ENCODE assay signal across 8 mouse cellular contexts in the genomic region with DNA sequence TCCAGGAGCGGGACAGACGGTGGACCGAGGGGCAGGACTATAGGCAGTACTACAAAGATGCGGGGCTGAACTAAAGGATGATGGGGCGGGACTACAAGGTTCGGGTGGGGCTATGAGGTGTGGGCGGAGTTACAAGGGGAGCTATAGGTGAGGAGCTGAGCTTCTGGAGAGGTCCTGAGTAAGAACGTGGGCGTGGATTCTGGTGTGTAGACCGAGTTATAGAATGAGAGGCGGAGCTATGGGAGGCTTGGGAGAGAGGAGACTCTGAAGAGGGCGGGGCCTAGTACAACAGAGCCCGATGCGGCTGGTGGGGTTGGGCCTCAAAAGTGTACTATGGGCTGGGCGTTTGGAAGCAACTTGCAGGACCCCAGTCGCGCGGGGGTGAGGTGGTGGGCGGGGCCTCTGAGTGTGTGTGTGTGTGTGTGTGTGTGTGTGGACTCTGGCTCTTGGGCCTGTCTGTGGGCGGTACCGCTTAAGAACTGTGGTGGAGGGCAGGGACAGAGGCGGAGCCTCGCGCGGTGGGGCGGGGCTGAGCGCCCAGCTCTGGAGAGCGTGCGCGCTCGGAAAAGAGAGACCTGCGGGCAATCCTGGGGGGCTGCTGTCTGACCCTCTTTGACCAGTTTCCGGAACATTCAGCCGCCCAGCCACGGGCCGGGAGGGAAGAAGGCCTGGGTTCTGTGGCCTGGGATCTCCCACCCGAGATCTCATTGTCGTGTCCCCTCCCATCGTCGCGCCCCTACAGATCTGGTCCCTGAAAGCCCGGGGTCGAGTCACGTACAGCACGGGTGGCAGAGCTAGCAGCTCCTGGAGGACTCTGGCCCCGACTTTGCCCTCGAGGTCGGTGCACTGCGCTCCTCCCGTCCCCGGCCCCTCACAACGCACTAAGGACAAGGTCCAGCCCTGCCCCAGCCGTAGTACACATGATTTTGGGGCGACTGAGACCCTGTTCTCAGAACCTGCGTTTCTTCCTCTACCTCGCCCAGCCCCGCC. TPM values are rescaled to one million over a fixed set of nuclear protein-coding genes. Genes with fewer than 3 reads are reported as not detected.
A peak's percentile ranks its signal among the peaks of the same experiment; 100 is the strongest.
DNase-seq lines count a peak whose midpoint lies in the region; ATAC-seq and TF ChIP-seq lines count a peak whose summit lies in the region.

No protein-coding gene starts in this region.

- peak overlapping the region; percentile 59 for H3K4me3 ChIP-seq in embryonic facial prominence, embryonic 14.5 days (ENCODE audit: low read depth, low read length)
- H3K4me3 ChIP-seq in limb, embryonic 14.5 days (replicated peaks; ENCODE audit: low read length) = peak overlapping the region; percentile 54
- peak overlapping the region; percentile 54 for H3K4me3 ChIP-seq in midbrain, postnatal 0 days (ENCODE audit: low read depth, low read length)

- no peak for TF ChIP-seq CTCF in midbrain, postnatal 0 days (IDR thresholded peaks at IDR 0.05)

- peak overlapping the region; percentile 80 for H3K4me2 ChIP-seq in embryonic facial prominence, embryonic 14.5 days (ENCODE audit: low read depth, low read length)
- H3K4me2 ChIP-seq in limb, embryonic 14.5 days (replicated peaks; ENCODE audit: low read depth, low read length, severe bottlenecking) = peak overlapping the region; percentile 93
- peak overlapping the region; percentile 90 for H3K4me2 ChIP-seq in midbrain, postnatal 0 days (ENCODE audit: low read depth, low read length, poor library complexity, severe bottlenecking)

- peak; percentile 93 for DNase-seq in 416B (ENCODE audit: low read depth)
- DNase-seq in adrenal gland, postnatal 4 days (ENCODE audit: low spot score in 2 of 2) = peak; percentile 63 to 82
- DNase-seq in embryonic facial prominence, embryonic 14.5 days (ENCODE audit: low spot score) = peak; percentile 98
- DNase-seq in heart, adult 8-10 months (ENCODE audit: low spot score) = peak; percentile 81
- DNase-seq in kidney, adult 9 months = peak; percentile 96
- peak; percentile 96 for DNase-seq in limb, embryonic 14.5 days (ENCODE audit: low spot score)
- DNase-seq in midbrain, postnatal 0 days (ENCODE audit: low spot score) = peak; percentile 93
- peak; percentile 86 to 87 for DNase-seq in spleen, postnatal 36 days (ENCODE audit: low spot score in 2 of 2)

- H3K9ac ChIP-seq in embryonic facial prominence, embryonic 14.5 days (ENCODE audit: low read depth, low read length) = peak overlapping the region; percentile 65
- peak overlapping the region; percentile 45 for H3K9ac ChIP-seq in limb, embryonic 14.5 days (ENCODE audit: low read depth, low read length, severe bottlenecking)
- peak overlapping the region; percentile 64 for H3K9ac ChIP-seq in midbrain, postnatal 0 days (replicated peaks; ENCODE audit: low read length, poor library complexity, severe bottlenecking)

- ATAC-seq in embryonic facial prominence, embryonic 14.5 days (ENCODE audit: low read depth) = peak; percentile 88
- ATAC-seq in limb, embryonic 14.5 days (ENCODE audit: low FRiP score, low read depth) = peak; percentile 89
- peak; percentile 77 for ATAC-seq in midbrain, postnatal 0 days (ENCODE audit: low FRiP score)

- H3K27ac ChIP-seq in embryonic facial prominence, embryonic 14.5 days (replicated peaks; ENCODE audit: low read depth, low read length) = no peak overlapping the region
- no peak overlapping the region for H3K27ac ChIP-seq in limb, embryonic 14.5 days (replicated peaks; ENCODE audit: low read depth, low read length)
- H3K27ac ChIP-seq in midbrain, postnatal 0 days (ENCODE audit: low read depth, low read length) = 0 out of 2 replicates have a peak overlapping the region, but pooled peaks have one; percentile 19

- H3K4me1 ChIP-seq in embryonic facial prominence, embryonic 14.5 days (ENCODE audit: control insufficient read depth, insufficient read depth, low read length) = peaks cover 13% of the 10 kb centered on the region
- peaks cover 10% of the 10 kb centered on the region for H3K4me1 ChIP-seq in limb, embryonic 14.5 days (ENCODE audit: control insufficient read depth, insufficient read depth, low read length)
- peaks cover 3% of the 10 kb centered on the region for H3K4me1 ChIP-seq in midbrain, postnatal 0 days (ENCODE audit: insufficient read depth, low read length)

- peaks cover 30% of the 10 kb centered on the region for H3K27me3 ChIP-seq in embryonic facial prominence, embryonic 14.5 days (replicated peaks; ENCODE audit: control insufficient read depth, insufficient read depth, low read length)
- H3K27me3 ChIP-seq in limb, embryonic 14.5 days (ENCODE audit: control insufficient read depth, insufficient read depth, low read length) = peaks cover 21% of the 10 kb centered on the region
- 0 out of 2 replicates have a peak, but pooled peaks cover 5% of the 10 kb centered on the region for H3K27me3 ChIP-seq in midbrain, postnatal 0 days (ENCODE audit: insufficient read depth, low read length)

- no peaks in the 10 kb centered on the region for H3K36me3 ChIP-seq in embryonic facial prominence, embryonic 14.5 days (ENCODE audit: control insufficient read depth, insufficient read depth, low read length)
- no peaks in the 10 kb centered on the region for H3K36me3 ChIP-seq in limb, embryonic 14.5 days (ENCODE audit: control insufficient read depth, insufficient read depth, low read length)
- no peaks in the 10 kb centered on the region for H3K36me3 ChIP-seq in midbrain, postnatal 0 days (ENCODE audit: insufficient read depth, low read length)

- no peaks in the 10 kb centered on the region for H3K9me3 ChIP-seq in embryonic facial prominence, embryonic 14.5 days (ENCODE audit: control insufficient read depth, low read length)
- H3K9me3 ChIP-seq in limb, embryonic 14.5 days (ENCODE audit: control insufficient read depth, low read length) = no peaks in the 10 kb centered on the region
- H3K9me3 ChIP-seq in midbrain, postnatal 0 days (ENCODE audit: low read length) = no peaks in the 10 kb centered on the region

- no peak for TF ChIP-seq POLR2A in limb, embryonic 14.5 days (IDR thresholded peaks at IDR 0.05; ENCODE audit: borderline replicate concordance, extremely low read depth, insufficient read depth, insufficient read length)

- under 1% methylated on average over 26 of the region's 57 CpGs for whole genome bisulfite sequencing in embryonic facial prominence, embryonic 14.5 days
- 1% methylated on average over 54 of the region's 57 CpGs for WGBS in limb, embryonic 14.5 days
- WGBS in midbrain, postnatal 0 days = under 1% methylated on average over 54 of the region's 57 CpGs

RNA-seq across cellular contexts. Expression of a gene that starts 7.5 kb away (rescaled TPM):
- total RNA-seq in adrenal gland, postnatal 4 days (2021) = 10 to 100 TPM; 34.5 to 40.9 TPM
- polyA plus RNA-seq in embryonic facial prominence, embryonic 14.5 days (2014; fragmentation: Nextera tagmentation; extraction: Ambion mirVana) = 13.5 and 14.9 TPM in 2 replicates
- total RNA-seq in heart, adult 8-10 months (2022) = 1 to 10 TPM; 6.5 to 8.4 (median 7.1) TPM
- polyA plus RNA-seq in limb, embryonic 14.5 days (2012; rRNA removed) = 37.2 and 57.8 TPM in 2 replicates
- polyA plus RNA-seq in limb, embryonic 14.5 days (2014; fragmentation: Nextera tagmentation; extraction: Ambion mirVana) = 14.4 and 16.2 TPM in 2 replicates
- 33.2 and 34.1 TPM in 2 replicates for total RNA-seq in midbrain, postnatal 0 days (2014; rRNA removed)
- polyA plus RNA-seq in midbrain, postnatal 0 days (2015; fragmentation: Nextera tagmentation; extraction: Ambion mirVana) = 20.2 and 24.0 TPM in 2 replicates

RNA-seq across cellular contexts. Expression of a gene that starts 10.9 kb away (rescaled TPM):
- total RNA-seq in adrenal gland, postnatal 4 days (2021) = under 1 TPM; 0.22 to 0.37 TPM
- polyA plus RNA-seq in embryonic facial prominence, embryonic 14.5 days (2014; fragmentation: Nextera tagmentation; extraction: Ambion mirVana) = 0.07 and 0.19 TPM in 2 replicates
- under 1 TPM in 2 of 4 experiments, not detected in 2; 0.16 to 0.49 TPM for total RNA-seq in heart, adult 8-10 months (2022)
- 0.04 and 0.13 TPM in 2 replicates for polyA plus RNA-seq in limb, embryonic 14.5 days (2012; rRNA removed)
- polyA plus RNA-seq in limb, embryonic 14.5 days (2014; fragmentation: Nextera tagmentation; extraction: Ambion mirVana) = 0.21 TPM in 1 of 2 replicates, not detected in the other
- not detected in 2 replicates for total RNA-seq in midbrain, postnatal 0 days (2014; rRNA removed)
- not detected in 2 replicates for polyA plus RNA-seq in midbrain, postnatal 0 days (2015; fragmentation: Nextera tagmentation; extraction: Ambion mirVana)

RNA-seq across cellular contexts. Expression of a gene that starts 20.9 kb away (rescaled TPM):
- total RNA-seq in adrenal gland, postnatal 4 days (2021) = 10 to 100 TPM; 72.0 to 78.8 TPM
- 61.5 and 70.3 TPM in 2 replicates for polyA plus RNA-seq in embryonic facial prominence, embryonic 14.5 days (2014; fragmentation: Nextera tagmentation; extraction: Ambion mirVana)
- 10 to 100 TPM; 19.3 to 24.1 (median 22.2) TPM for total RNA-seq in heart, adult 8-10 months (2022)
- 111 and 137 TPM in 2 replicates for polyA plus RNA-seq in limb, embryonic 14.5 days (2012; rRNA removed)
- 73.5 and 74.7 TPM in 2 replicates for polyA plus RNA-seq in limb, embryonic 14.5 days (2014; fragmentation: Nextera tagmentation; extraction: Ambion mirVana)
- 141 and 159 TPM in 2 replicates for total RNA-seq in midbrain, postnatal 0 days (2014; rRNA removed)
- polyA plus RNA-seq in midbrain, postnatal 0 days (2015; fragmentation: Nextera tagmentation; extraction: Ambion mirVana) = 102 and 113 TPM in 2 replicates

RNA-seq across cellular contexts. Expression of a gene that starts 36.6 kb away (rescaled TPM):
- total RNA-seq in adrenal gland, postnatal 4 days (2021) = 100 to 1,000 TPM in 1 of 2 experiments, 10 to 100 TPM in 1; 93.1 to 109 TPM
- 34.2 and 36.5 TPM in 2 replicates for polyA plus RNA-seq in embryonic facial prominence, embryonic 14.5 days (2014; fragmentation: Nextera tagmentation; extraction: Ambion mirVana)
- total RNA-seq in heart, adult 8-10 months (2022) = 10 to 100 TPM; 23.2 to 32.5 (median 27.7) TPM
- polyA plus RNA-seq in limb, embryonic 14.5 days (2012; rRNA removed) = 27.7 and 41.6 TPM in 2 replicates
- 36.0 and 40.3 TPM in 2 replicates for polyA plus RNA-seq in limb, embryonic 14.5 days (2014; fragmentation: Nextera tagmentation; extraction: Ambion mirVana)
- 27.8 and 29.2 TPM in 2 replicates for total RNA-seq in midbrain, postnatal 0 days (2014; rRNA removed)
- 43.7 and 45.8 TPM in 2 replicates for polyA plus RNA-seq in midbrain, postnatal 0 days (2015; fragmentation: Nextera tagmentation; extraction: Ambion mirVana)

RNA-seq across cellular contexts. Expression of a gene that starts 42.1 kb away (rescaled TPM):
- 10 to 100 TPM; 14.6 to 15.7 TPM for total RNA-seq in adrenal gland, postnatal 4 days (2021)
- polyA plus RNA-seq in embryonic facial prominence, embryonic 14.5 days (2014; fragmentation: Nextera tagmentation; extraction: Ambion mirVana) = 5.4 and 5.8 TPM in 2 replicates
- total RNA-seq in heart, adult 8-10 months (2022) = 10 to 100 TPM in 3 of 4 experiments, 1 to 10 TPM in 1; 7.9 to 23.0 (median 13.6) TPM
- 21.5 and 36.9 TPM in 2 replicates for polyA plus RNA-seq in limb, embryonic 14.5 days (2012; rRNA removed)
- polyA plus RNA-seq in limb, embryonic 14.5 days (2014; fragmentation: Nextera tagmentation; extraction: Ambion mirVana) = 6.1 and 8.6 TPM in 2 replicates
- total RNA-seq in midbrain, postnatal 0 days (2014; rRNA removed) = 13.6 TPM in 2 replicates
- polyA plus RNA-seq in midbrain, postnatal 0 days (2015; fragmentation: Nextera tagmentation; extraction: Ambion mirVana) = 6.0 and 6.6 TPM in 2 replicates
